Mouse (Mus musculus): ENCODE results near the gene B3gat1. TPM values are rescaled to one million over a fixed set of nuclear protein-coding genes. Genes with fewer than 3 reads are reported as not detected.

B3gat1 gene
- polyA plus RNA-seq, 1 experiment = not detected

- Histone ChIP-seq H3K27me3 (ENCODE audit: control insufficient read depth, insufficient read depth, insufficient read length) (no peaks in the 10 kb centered on the region), H3K79me2 (ENCODE audit: control insufficient read depth, insufficient read depth) (no peaks in the 10 kb centered on the region), H3ac (ENCODE audit: control insufficient read depth, insufficient read length, low read depth) (no peak overlapping the region), H3K79me3 (ENCODE audit: low read depth) (no peaks in the 10 kb centered on the region), H3K36me3 (ENCODE audit: control insufficient read depth, insufficient read depth) (no peaks in the 10 kb centered on the region), H3K4me3 (ENCODE audit: insufficient read depth, poor library complexity, severe bottlenecking) (no peak overlapping the region)
- TF ChIP-seq MYOG (IDR thresholded peaks at IDR 0.05; ENCODE audit: control insufficient read depth, extremely low read depth, insufficient read length) (no peak), CEBPB (IDR thresholded peaks at IDR 0.05; ENCODE audit: low read depth) (no peak), MAX (IDR thresholded peaks at IDR 0.05) (no peak), USF1 (IDR thresholded peaks at IDR 0.05; ENCODE audit: low read depth) (no peak), MYOD1 (IDR thresholded peaks at IDR 0.05; ENCODE audit: control insufficient read depth, insufficient read length, low read depth) (no peak), FOSL1 (IDR thresholded peaks at IDR 0.05; ENCODE audit: insufficient read depth, low read length, poor library complexity, severe bottlenecking) (no peak), CTCF (IDR thresholded peaks at IDR 0.05; ENCODE audit: control insufficient read depth, insufficient read depth, insufficient read length) (no peak)
Observed at GRCm38 (mm10) chr9:26727445-26727844, 6.1 kb upstream of the B3gat1 start.

- no peaks in the 10 kb centered on the region for H3K36me3 ChIP-seq (ENCODE audit: control insufficient read depth, insufficient read depth)
- H3K79me2 ChIP-seq (ENCODE audit: control insufficient read depth, insufficient read depth) = no peaks in the 10 kb centered on the region
- no peaks in the 10 kb centered on the region for H3K79me3 ChIP-seq (ENCODE audit: low read depth)
- TF ChIP-seq MYOD1 (IDR thresholded peaks at IDR 0.05; ENCODE audit: control insufficient read depth, insufficient read length, low read depth) = no peak
- no peak for TF ChIP-seq FOSL1 (IDR thresholded peaks at IDR 0.05; ENCODE audit: insufficient read depth, low read length, poor library complexity, severe bottlenecking)
- no peak for TF ChIP-seq USF1 (IDR thresholded peaks at IDR 0.05; ENCODE audit: low read depth)
- no peak for TF ChIP-seq MYOG (IDR thresholded peaks at IDR 0.05; ENCODE audit: control insufficient read depth, extremely low read depth, insufficient read length)
- no peak overlapping the region for H3K4me3 ChIP-seq (ENCODE audit: insufficient read depth, poor library complexity, severe bottlenecking)
- H3K27me3 ChIP-seq (ENCODE audit: control insufficient read depth, insufficient read depth, insufficient read length) = no peaks in the 10 kb centered on the region
- H3ac ChIP-seq (ENCODE audit: control insufficient read depth, insufficient read length, low read depth) = no peak overlapping the region
Observed at GRCm38 (mm10) chr9:26728556-26728955, 5.0 kb upstream of the B3gat1 start.

GRCm38 (mm10) chr9:26733986-26734385 lies 458 bp downstream of the B3gat1 start:
- H3K36me3 ChIP-seq (ENCODE audit: control insufficient read depth, insufficient read depth) = no peaks in the 10 kb centered on the region
- TF ChIP-seq MYOG (IDR thresholded peaks at IDR 0.05; ENCODE audit: control insufficient read depth, extremely low read depth, insufficient read length) (no peak), FOSL1 (IDR thresholded peaks at IDR 0.05; ENCODE audit: insufficient read depth, low read length, poor library complexity, severe bottlenecking) (no peak), USF1 (IDR thresholded peaks at IDR 0.05; ENCODE audit: low read depth) (no peak)
- H3K79me2 ChIP-seq (ENCODE audit: control insufficient read depth, insufficient read depth) = no peaks in the 10 kb centered on the region
- no peaks in the 10 kb centered on the region for H3K27me3 ChIP-seq (ENCODE audit: control insufficient read depth, insufficient read depth, insufficient read length)
- no peaks in the 10 kb centered on the region for H3K79me3 ChIP-seq (ENCODE audit: low read depth)
- no peak overlapping the region for H3K4me3 ChIP-seq (ENCODE audit: insufficient read depth, poor library complexity, severe bottlenecking)
- H3ac ChIP-seq (ENCODE audit: control insufficient read depth, insufficient read length, low read depth) = no peak overlapping the region

- no peaks in the 10 kb centered on the region for H3K79me3 ChIP-seq (ENCODE audit: low read depth)
- no peak overlapping the region for H3K4me3 ChIP-seq (ENCODE audit: insufficient read depth, poor library complexity, severe bottlenecking)
- no peak for TF ChIP-seq CEBPB (IDR thresholded peaks at IDR 0.05; ENCODE audit: low read depth)
- no peak for TF ChIP-seq FOSL1 (IDR thresholded peaks at IDR 0.05; ENCODE audit: insufficient read depth, low read length, poor library complexity, severe bottlenecking)
- no peak for TF ChIP-seq USF1 (IDR thresholded peaks at IDR 0.05; ENCODE audit: low read depth)
- no peak for TF ChIP-seq MAX (IDR thresholded peaks at IDR 0.05)
- no peak for TF ChIP-seq MYOD1 (IDR thresholded peaks at IDR 0.05; ENCODE audit: control insufficient read depth, insufficient read length, low read depth)
- no peak for TF ChIP-seq MYOG (IDR thresholded peaks at IDR 0.05; ENCODE audit: control insufficient read depth, extremely low read depth, insufficient read length)
- H3K36me3 ChIP-seq (ENCODE audit: control insufficient read depth, insufficient read depth) = no peaks in the 10 kb centered on the region
- no peaks in the 10 kb centered on the region for H3K79me2 ChIP-seq (ENCODE audit: control insufficient read depth, insufficient read depth)
- no peaks in the 10 kb centered on the region for H3K27me3 ChIP-seq (ENCODE audit: control insufficient read depth, insufficient read depth, insufficient read length)
- no peak overlapping the region for H3ac ChIP-seq (ENCODE audit: control insufficient read depth, insufficient read length, low read depth)
Observed at GRCm38 (mm10) chr9:26737116-26737515, 3.6 kb downstream of the B3gat1 start.

- H3K79me2 ChIP-seq (ENCODE audit: control insufficient read depth, insufficient read depth) = no peaks in the 10 kb centered on the region
- no peaks in the 10 kb centered on the region for H3K36me3 ChIP-seq (ENCODE audit: control insufficient read depth, insufficient read depth)
- no peaks in the 10 kb centered on the region for H3K79me3 ChIP-seq (ENCODE audit: low read depth)
- no peak overlapping the region for H3ac ChIP-seq (ENCODE audit: control insufficient read depth, insufficient read length, low read depth)
- TF ChIP-seq USF1 (IDR thresholded peaks at IDR 0.05; ENCODE audit: low read depth) = no peak
- H3K27me3 ChIP-seq (ENCODE audit: control insufficient read depth, insufficient read depth, insufficient read length) = no peaks in the 10 kb centered on the region
- no peak overlapping the region for H3K4me3 ChIP-seq (ENCODE audit: insufficient read depth, poor library complexity, severe bottlenecking)
Observed at GRCm38 (mm10) chr9:26742817-26743216, 9.3 kb downstream of the B3gat1 start.

GRCm38 (mm10) chr9:26747121-26747520 lies 13.6 kb downstream of the B3gat1 start:
- no peak overlapping the region for H3K4me3 ChIP-seq (ENCODE audit: insufficient read depth, poor library complexity, severe bottlenecking)
- no peak for TF ChIP-seq MYOG (IDR thresholded peaks at IDR 0.05; ENCODE audit: control insufficient read depth, extremely low read depth, insufficient read length)
- no peak for TF ChIP-seq CTCF (IDR thresholded peaks at IDR 0.05; ENCODE audit: control insufficient read depth, insufficient read depth, insufficient read length)
- no peak for TF ChIP-seq MYOD1 (IDR thresholded peaks at IDR 0.05; ENCODE audit: control insufficient read depth, insufficient read length, low read depth)
- no peak for TF ChIP-seq USF1 (IDR thresholded peaks at IDR 0.05; ENCODE audit: low read depth)
- no peak for TF ChIP-seq CEBPB (IDR thresholded peaks at IDR 0.05; ENCODE audit: low read depth)
- TF ChIP-seq FOSL1 (IDR thresholded peaks at IDR 0.05; ENCODE audit: insufficient read depth, low read length, poor library complexity, severe bottlenecking) = no peak
- TF ChIP-seq MAX (IDR thresholded peaks at IDR 0.05) = no peak

More at GRCm38 (mm10) chr9:26747121-26747520, 13.6 kb downstream of the B3gat1 start:
- no peaks in the 10 kb centered on the region for H3K79me2 ChIP-seq (ENCODE audit: control insufficient read depth, insufficient read depth)
- H3ac ChIP-seq (ENCODE audit: control insufficient read depth, insufficient read length, low read depth) = no peak overlapping the region
- no peaks in the 10 kb centered on the region for H3K27me3 ChIP-seq (ENCODE audit: control insufficient read depth, insufficient read depth, insufficient read length)
- H3K36me3 ChIP-seq (ENCODE audit: control insufficient read depth, insufficient read depth) = no peaks in the 10 kb centered on the region
- H3K79me3 ChIP-seq (ENCODE audit: low read depth) = no peaks in the 10 kb centered on the region

Measured in C2C12 (cell line).